Mouse (Mus musculus) CD4-positive, CD25-positive, alpha-beta regulatory T cell, adult 9 weeks (primary cell): ENCODE data around the gene Musk. TPM values are rescaled to one million over a fixed set of nuclear protein-coding genes. Genes with fewer than 3 reads are reported as not detected.

ENCODE experiments used
- polyA plus RNA-seq: library from polyadenylated mRNA; unstranded; fragments of 100-300 nt; shearing (Covaris generic); gene quantifications from one replicate; pipeline ENCODE4 v1.2.1, GENCODE M21; 2017

Gene Musk
- not detected for polyA plus RNA-seq

DNA sequence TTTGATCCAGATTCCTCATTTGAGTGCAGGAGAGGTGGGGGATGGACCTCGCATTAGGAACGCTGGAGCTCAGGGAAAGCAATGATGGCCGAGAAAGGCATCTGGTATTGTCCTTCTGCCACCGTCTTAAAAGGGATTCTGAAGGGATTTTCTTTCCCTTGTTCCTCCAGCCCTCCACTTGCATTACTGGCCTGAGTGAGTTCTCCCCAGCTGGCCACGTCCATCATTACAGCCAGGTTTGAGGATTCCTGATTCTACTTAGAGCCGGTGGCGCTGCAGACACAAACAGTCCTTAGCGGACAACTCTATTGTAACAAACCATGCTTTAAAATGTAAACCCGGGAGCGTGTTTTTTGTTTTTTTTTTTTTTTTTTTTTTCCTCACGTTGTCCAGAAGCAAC, at the start of gene Musk:
TSS of gene Musk (plus strand) at position 274 of the 400 bp plus-strand sequence.

Other genes starting within 250 kb of the Musk start
- not detected for gene Svep1, start 79.1 kb upstream of the Musk start, polyA plus RNA-seq